Mouse (Mus musculus) cerebellum, postnatal 4 days (tissue): ENCODE data around the gene Mid1.

Experiments
- DNase-seq, 2 experiments: peaks; one replicate each; pipeline ENCODE4 v3.0.0; 2022; ENCODE audit warnings: low spot score in 2 of 2, mixed read lengths in 1 of 2

Gene Mid1

GRCm38 (mm10) chrX:169685131-169685530 is at the start of gene Mid1:
TSS of gene Mid1 (plus strand) at chrX:169685199.
- no peak for DNase-seq

GRCm38 (mm10) chrX:169673056-169673455 is 11.9 kb upstream of the Mid1 start:
- no peak for DNase-seq

- DNase-seq = no peak
Observed at GRCm38 (mm10) chrX:169676313-169676712, 8.7 kb upstream of the Mid1 start.

- DNase-seq = no peak
Observed at GRCm38 (mm10) chrX:169685731-169686130, 732 bp downstream of the Mid1 start.

GRCm38 (mm10) chrX:169691217-169691616 is 6.2 kb downstream of the Mid1 start:
- DNase-seq = no peak

- no peak for DNase-seq
Observed at GRCm38 (mm10) chrX:169691675-169692074, 6.7 kb downstream of the Mid1 start.

GRCm38 (mm10) chrX:169692225-169692909 is 7.4 kb downstream of the Mid1 start:
- DNase-seq = no peak

- DNase-seq = no peak
Observed at GRCm38 (mm10) chrX:169704016-169704602, 19.1 kb downstream of the Mid1 start.

- DNase-seq = no peak
Observed at GRCm38 (mm10) chrX:169723511-169723910, 38.5 kb downstream of the Mid1 start.

- DNase-seq = no peak
Observed at GRCm38 (mm10) chrX:169735387-169735969, 50.5 kb downstream of the Mid1 start.

GRCm38 (mm10) chrX:169758001-169758400 is 73.0 kb downstream of the Mid1 start:
- DNase-seq = no peak

- DNase-seq = no peak
Observed at GRCm38 (mm10) chrX:169779535-169779934, 94.5 kb downstream of the Mid1 start, which contains the start of gene 4933400A11Rik. TSS of gene 4933400A11Rik (minus strand) at chrX:169779635.

GRCm38 (mm10) chrX:169789702-169790101 is 104.7 kb downstream of the Mid1 start:
- DNase-seq = no peak

- no peak for DNase-seq
Observed at GRCm38 (mm10) chrX:169792879-169793278, 107.9 kb downstream of the Mid1 start.

GRCm38 (mm10) chrX:169794421-169794820 is 109.4 kb downstream of the Mid1 start:
- DNase-seq = no peak

GRCm38 (mm10) chrX:169794831-169795311 is 109.9 kb downstream of the Mid1 start:
- DNase-seq = no peak

- DNase-seq = no peak
Observed at GRCm38 (mm10) chrX:169797148-169797547, 112.1 kb downstream of the Mid1 start.

- DNase-seq = peak in 1 of 2 experiments; percentile 19
Observed at GRCm38 (mm10) chrX:169798987-169799680, 114.1 kb downstream of the Mid1 start.

GRCm38 (mm10) chrX:169800238-169800637 is 115.2 kb downstream of the Mid1 start:
- no peak for DNase-seq

GRCm38 (mm10) chrX:169805791-169806190 is 120.8 kb downstream of the Mid1 start:
- no peak for DNase-seq

GRCm38 (mm10) chrX:169807744-169808143 is 122.7 kb downstream of the Mid1 start:
- no peak for DNase-seq

GRCm38 (mm10) chrX:169811318-169811717 is 126.3 kb downstream of the Mid1 start:
- no peak for DNase-seq
